Mouse (Mus musculus) CD4-positive helper T cell, adult 2 months (primary cell): ENCODE data around the gene Dock4.
A peak's percentile ranks its signal among the peaks of the same experiment; 100 is the strongest.

Source experiments
- DNase-seq: peaks from one replicate; pipeline ENCODE4 v3.0.0-alpha.2; 2012; ENCODE audit warnings: low read depth, missing footprints, low spot score

The Dock4 gene

DNA sequence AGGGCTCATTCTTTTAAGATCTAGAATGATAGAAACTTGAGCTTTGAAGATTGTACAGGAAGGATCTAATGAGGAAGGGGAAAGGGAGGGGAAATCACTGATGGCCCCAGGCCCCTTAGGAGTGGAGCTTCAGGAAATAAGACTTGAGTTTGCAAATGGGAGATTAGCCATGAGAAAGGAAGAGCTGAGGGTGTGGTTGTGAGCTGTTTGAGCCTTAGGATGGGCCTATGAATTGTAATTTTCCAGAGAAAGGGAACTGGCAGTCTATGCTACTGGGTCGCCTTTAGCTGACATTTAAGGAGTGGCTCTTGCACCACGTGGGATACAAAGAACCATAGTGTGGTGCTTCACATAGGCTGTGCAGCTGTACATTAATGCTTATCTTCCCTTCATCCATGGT lies 208.6 kb downstream of the Dock4 start:
- DNase-seq: no peak

DNA sequence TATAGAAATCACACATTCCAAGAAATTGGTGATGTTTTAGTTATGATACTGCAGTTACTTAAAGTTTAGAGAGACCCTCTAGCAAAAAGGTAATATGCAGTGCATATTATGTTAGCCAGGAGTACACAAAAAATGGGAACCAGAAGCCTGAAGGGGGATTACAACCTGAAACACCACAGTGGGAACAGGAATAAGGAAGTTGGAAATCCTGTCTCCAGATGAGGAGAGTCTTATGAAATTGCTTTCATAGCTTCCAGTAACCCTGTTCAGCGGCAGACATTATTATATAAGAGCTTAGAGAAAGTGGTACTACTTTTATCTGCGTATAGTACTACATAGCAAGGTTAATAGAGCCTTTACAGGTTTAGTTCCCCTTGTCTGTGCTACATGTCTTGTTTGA lies 210.1 kb downstream of the Dock4 start:
- no peak for DNase-seq

DNA sequence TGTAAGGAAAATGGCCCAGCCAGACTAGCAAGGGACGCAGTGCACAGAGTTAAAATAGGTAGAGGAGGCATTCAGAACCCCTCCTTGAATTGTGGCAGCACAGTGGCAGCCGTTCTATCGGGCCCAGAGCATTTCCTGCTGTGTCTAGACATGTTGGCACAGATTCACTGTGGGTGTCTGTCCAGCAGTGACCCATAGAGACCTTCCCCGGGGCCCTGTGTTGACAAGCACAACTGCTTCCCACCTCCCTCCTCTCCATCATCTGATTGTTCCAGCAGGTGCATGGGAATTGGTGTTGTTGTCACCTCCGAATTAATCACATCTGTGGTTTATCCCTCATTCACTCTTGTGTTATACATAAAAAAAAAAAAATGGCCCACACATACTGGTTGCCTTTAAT lies 210.7 kb downstream of the Dock4 start:
- no peak for DNase-seq

DNA sequence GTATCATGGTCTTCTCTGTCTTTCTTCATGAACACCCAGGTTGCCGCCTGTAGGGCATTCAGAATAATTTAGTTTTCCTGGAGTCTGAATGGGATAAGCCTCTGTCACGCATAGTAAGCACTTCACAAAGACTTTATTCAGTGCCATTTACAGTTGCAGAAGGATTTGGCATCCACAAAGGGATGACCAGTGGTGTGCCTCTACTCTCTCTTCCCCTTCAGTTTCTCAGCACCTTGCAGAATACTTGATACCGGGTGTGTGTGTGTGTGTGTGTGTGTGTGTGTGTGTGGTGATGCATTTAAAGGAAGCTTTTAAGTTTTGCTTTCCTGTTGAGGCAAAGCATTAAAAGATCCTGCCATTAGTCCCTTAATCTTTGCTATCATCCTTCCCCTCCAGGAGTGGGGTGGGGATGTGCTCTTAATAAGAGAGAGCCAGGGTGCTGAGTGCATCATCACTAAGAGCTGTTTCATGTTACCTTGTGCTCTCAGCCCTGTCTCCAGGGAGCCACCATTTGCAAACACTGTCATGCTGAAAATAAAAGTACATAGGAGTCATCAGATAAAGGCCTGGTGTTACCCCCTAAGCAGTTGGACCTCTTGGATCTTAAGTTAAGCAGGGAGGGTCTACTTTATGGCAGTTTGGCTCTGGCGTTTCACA lies 211.6 kb downstream of the Dock4 start:
- no peak for DNase-seq

DNA sequence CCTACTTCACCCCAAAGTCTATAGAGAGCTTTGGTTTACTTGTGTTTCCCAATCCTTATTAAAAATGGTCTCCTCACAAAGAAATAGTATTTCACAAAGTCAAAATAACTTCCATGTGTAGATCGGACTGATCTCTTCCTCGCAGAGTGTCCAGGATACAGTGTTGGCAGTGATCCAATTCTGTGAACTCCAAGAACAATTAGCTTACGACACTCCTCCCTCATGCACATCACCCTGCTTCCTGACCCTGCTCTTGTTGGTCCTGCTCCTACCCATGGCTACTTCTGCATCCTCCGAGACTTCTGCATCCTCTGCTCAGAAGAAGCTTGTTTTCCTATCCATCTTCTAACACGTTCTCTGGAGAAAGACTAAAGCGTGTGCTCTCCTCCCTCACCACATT lies 213.9 kb downstream of the Dock4 start:
- no peak for DNase-seq

DNA sequence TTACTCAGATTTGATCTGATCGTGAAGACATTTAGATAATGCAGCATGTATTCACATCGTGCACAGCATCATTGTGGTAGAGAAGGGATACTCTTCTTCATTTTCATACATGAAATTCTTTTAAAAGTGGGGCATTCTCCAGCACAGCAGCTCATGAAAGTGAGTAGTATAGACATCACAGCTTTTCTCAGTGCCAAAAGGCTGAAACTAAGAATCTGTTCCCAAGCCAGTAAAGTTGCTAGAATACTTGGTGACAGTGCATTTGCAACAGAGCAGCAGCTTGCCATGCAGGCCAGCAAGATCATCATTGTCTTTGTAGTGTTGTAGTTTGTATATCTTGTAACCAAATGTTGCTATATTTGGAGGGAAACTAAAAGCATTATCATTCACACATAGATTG lies 223.7 kb downstream of the Dock4 start:
- no peak for DNase-seq

DNA sequence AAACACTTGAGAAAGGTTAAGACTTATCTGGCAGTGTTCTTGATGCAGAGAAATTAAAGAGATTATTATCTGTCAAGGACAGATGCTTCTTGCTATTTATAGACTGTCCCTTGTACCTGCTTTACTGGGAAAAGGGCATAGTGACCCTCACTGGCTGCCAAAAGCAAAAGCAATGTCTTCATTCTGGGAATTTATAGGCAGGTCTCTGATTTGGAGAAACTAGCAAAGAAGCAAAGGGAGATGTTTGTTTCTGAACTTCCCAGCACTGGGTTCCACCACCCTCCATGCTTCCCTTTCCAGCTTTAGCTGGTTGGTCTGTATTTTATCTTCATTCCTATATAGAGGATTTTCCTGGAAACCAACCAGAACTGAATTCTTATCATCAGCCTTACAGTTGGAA lies 225.0 kb downstream of the Dock4 start:
- no peak for DNase-seq

DNA sequence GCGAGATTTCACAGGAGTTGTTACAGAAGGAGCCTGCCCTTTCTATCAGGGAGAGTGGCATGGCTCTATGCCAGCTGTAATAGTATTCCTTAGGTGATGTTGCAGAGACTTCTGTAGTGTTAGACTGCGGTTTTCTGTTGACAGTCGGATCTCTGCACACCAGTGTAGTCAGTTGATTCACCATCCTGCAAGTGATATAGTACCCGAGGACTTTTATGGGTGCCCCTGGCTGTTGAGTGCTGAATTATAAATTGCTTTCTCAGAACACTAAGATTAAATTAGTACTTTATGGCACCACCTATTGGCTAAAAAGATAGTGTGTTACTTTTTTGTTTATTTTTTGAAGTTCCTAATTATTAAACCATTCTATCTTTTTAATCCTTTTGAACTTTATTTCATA lies 234.0 kb downstream of the Dock4 start:
- DNase-seq: no peak

DNA sequence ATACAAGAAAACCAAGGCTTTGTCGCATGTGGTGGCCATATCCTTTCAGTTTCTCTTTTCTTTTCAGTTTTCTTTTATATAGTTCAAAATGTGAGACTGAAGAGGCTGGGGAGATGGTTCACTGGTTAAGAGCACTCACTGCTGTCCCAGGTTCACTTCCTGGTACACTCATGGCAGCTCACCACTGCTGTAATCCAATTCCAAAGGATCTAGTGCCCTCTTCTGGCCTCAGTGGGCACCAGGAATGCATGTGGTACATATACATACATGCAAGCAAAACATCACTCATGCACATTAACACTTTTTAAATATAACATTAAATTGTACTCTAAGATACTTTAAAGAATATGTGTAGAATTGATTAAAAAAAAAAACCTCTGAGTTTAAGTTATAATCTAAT lies 234.8 kb downstream of the Dock4 start:
- DNase-seq: peak; percentile 53

DNA sequence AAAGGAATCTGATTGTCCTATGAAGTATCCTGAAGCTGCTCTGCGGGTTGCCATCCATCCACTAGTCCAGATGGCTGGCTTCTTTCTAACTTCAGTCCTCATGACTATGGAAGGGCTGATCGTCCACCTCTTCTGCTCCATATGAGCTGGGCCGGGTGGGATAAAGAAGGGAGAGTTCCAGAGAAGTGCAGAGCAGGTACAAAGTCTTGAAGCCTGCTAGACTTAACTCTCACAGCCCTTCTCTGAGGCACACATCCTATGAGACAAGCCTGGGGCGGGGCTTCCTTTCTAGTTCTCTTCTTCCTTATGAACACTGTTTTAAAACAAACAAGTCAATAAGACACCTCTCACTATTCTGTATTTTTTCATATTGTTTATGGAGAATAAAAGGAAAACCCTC lies 245.7 kb downstream of the Dock4 start:
- DNase-seq: no peak

DNA sequence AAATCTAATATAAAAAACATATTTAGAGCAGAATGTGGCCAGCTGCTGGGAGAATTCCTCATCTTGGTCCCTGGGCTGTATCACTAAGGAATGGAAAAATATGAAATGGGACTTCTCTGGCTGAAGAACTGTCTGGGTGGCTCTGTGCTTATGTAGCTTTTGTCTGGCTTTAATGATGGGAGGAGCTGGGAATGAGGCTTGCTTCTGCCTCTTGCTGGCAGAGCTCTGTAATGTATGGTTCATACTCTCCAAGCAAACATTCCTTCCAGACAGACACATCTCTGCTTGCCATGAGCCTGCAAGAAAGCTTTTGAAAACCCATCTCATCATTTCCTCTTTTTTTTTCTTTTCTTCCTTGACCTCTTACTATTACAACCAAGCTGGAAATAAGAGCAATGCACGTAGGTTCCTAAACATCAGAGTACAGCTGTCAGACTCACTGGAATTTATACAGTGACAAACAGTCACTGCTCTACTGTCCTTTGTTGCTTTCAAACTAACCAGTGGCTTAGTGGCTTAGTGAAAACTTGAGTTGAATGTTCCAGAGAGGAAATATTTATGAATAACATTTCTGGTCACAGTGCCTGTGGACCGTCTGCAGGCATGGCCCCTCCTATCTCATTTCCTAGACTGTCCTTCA lies 248.4 kb downstream of the Dock4 start:
- no peak for DNase-seq

DNA sequence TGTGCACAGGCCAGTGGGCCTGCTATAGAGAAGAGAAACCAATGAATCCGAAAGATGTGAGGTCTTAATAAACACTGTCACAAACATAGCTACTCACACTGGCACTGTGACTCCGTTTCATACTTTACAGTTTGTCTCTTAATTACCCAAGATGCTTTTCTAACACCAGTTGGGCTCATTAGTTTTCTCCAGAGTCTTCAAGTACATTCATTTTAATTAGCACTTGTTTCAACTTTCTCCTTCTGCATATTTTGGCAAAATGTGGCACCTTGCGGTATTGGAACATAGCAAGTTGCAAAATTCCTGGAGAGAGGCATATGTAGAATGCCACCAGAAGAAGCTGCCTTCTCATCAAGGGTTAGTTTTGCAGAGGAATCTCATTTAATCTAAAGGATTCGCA lies 252.6 kb downstream of the Dock4 start:
- no peak for DNase-seq

DNA sequence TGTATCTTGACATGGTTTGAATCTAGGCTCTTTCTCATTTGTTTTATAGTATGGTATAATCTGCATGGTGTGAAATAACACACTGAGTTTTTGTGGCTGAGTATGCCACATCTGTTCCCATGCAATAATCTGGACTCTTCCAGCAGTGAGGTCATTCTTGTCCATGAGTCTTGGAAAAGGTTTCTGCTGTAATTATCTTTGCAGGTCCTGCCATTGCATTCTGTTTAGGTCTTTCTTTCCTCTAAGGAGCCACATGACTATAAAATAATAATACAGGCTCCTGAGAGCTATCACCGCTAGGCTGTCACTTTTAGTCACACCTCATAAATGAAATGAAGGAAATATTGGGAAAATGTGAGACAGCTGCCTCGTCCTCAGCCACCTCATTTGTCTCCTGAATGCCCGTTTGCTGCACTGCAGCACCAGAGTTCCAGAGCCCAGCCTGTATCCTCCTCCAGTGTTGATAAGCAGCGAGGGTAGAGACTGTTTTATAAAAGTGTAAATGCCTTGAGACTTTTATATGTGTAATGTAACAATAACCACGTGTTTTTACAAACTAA lies 256.6 kb downstream of the Dock4 start:
- DNase-seq: no peak

DNA sequence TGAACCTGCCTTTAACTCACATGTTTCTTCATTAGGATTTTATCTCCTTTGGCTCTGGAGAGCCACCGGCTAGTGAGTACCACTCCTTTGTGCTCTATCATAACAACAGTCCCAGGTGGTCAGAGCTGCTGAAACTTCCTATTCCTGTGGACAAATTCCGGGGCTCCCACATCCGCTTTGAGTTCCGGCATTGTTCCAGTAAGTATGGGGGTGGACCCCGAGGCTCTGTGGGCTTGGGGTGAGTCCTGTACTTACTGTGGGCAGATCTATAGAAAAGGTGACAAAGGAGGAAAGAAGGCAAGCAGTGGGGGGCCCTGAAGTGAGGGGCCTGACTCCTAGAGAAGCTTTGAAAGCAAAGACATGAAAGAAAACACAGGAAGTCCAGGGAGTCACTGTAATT lies 258.5 kb downstream of the Dock4 start:
- no peak for DNase-seq

DNA sequence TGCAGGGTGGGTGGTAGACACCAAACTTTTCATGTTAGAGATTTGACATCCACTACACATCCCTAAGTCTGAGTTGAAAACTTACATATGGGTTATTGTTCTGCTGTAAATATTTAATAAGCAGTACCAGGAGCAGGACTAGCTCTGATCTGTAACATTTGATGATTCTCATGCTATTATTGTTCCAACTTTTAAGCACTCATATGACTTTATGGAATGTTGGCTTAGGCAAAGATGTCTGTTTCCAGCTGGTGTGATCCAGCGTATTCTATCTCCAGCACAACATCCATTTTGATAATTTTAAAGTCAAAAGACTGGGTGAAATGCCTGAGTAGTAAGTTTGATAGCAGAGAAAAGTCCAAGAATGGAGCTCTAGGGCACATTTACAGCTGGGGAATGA lies 261.4 kb downstream of the Dock4 start:
- no peak for DNase-seq

DNA sequence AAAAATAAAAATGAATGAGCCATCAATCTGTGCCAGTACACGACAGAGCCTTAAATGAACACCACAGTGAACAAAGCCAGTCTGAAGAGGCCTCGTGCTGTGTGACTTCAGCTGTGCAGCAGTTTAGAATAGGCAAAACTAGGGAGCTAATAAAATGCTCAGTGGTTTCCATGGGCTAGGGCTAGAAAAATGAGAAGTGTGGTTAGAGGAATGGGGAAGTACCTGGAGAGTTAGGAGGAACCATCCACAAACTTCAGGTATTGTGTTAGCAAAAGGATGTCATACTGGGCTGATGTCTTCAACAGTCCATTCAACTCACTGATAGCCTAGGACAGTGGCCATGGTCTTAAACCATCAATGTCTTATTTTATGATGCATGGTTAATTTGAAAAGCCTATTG lies 263.3 kb downstream of the Dock4 start:
- no peak for DNase-seq

DNA sequence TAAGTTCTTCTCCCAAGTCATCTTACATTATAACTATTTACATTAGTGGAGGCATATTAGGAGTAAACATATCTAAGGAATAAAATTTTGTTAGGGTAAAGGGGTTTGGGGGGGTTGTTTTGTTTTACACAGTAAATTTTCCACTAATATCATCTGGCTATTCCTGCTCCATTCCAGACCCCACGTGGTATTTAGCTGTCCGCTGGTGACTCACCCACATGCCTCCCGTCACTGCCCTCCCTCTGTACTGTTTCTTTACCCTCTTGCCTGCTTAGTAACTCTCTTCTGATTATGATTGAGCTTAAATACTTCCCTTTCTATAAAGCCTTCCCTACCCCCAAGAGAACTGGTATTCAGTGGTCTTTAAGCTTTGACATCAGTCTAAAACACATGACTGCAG lies 266.5 kb downstream of the Dock4 start:
- no peak for DNase-seq

DNA sequence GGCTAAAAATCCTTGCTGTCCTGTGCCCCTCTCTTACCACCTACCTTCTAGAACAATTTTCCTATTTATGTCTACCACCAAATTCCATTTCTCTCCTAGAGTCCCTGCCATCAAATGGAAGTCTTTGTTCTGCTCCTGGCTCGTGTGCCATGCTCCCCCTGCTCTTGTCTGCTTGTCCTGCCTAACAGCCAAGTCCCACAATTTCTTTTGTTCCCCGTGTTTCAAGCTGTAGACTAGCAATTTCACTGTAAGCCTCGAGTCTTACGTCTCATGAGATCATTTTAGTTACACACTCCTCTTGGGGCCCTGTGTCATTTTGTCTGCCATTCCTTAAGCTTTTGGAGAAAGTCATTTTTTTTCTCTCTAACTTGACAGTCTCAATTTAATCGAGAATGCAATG lies 268.5 kb downstream of the Dock4 start:
- no peak for DNase-seq

DNA sequence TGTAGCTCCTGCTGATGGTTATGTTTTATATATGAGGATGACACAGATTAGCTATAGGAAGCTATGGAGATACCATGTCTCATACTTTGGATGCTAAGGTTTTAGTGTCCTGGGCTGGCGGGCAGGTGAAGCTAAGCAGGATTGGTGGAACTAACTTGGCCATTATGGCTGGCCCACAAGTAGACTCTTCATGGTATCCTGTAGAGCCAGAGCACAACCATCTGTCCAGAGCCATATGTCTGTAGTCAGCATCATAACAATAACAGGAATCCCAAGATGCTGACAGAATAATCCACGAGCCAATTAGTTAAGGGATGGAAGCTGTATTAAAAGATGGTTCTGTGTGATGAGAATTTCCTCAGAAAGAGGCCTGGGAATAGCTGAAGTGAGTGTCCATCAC lies 269.4 kb downstream of the Dock4 start:
- DNase-seq: no peak

DNA sequence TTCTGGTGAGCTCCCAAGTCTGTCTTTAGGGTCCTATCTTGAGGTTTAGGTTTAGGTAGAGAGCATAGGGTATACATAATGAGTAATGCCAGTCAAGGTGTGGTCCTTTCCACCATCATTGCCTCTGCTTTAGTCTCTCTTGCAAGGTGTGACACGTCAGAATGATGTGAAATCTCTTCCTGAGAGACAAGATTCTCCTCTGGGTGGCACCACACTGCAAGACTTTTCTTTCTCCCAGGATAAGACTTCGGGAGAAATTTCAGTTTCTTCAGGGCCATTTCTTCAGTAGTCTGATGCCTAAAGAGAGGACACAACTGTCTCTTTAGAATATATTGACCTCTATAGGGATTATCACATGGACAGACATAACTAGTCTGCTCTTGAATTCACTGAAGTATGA lies 282.6 kb downstream of the Dock4 start:
- no peak for DNase-seq

DNA sequence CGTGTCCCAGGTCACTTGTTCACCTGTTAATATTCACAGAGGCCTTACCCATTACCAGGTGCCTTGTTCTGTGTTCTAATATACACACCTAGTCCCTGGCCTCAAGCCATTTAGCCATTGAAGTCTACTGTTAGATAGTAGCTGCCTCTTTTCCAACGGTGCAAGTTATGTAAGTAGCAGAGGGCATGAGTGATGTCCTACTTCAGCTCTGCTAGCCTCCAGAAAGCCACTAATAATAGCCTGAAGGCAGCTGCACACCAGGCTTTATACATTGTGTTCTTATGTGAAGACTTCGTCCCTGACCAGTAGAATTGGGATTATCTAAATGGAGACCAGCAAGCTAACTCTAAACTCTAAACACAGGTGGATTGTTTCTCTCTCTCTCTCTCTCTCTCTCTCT lies 285.0 kb downstream of the Dock4 start:
- no peak for DNase-seq

DNA sequence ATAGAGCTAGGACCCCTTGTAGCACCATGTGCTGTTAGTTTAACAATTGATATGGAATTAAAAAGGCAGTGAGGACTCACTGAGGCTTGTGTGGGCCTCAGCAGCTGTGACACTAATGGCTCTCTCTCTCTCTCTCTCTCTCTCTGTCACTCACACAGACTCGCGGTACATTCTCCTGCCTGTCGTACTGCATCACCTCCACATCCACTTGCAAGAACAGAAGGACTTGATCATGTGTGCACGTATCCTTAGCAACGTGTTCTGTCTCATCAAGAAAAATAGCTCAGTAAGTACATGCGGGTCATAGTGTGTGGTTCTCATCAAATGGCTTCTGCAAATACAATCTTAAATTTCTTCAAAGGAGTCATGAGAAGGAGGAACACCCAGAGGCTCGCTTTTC lies 299.7 kb downstream of the Dock4 start:
- DNase-seq: no peak

DNA sequence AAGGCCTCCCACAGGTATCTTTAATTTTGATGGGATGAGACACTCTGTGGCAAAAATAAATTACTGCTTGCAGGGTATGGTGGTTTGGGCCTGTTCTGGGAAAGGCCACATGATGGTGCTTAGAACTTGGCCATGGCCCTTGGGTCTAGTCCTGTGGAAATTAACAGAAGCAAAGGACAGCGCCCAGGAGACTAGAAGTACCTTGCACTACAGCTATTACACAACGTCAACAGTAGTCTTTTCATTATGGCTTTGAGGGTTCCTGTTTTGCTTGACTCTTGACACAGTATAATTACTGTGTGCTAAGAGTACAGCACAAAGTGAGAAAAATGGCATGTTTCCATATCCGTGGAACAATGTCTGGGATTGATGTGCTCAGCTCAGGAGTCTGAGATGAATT lies 300.3 kb downstream of the Dock4 start:
- DNase-seq: no peak

DNA sequence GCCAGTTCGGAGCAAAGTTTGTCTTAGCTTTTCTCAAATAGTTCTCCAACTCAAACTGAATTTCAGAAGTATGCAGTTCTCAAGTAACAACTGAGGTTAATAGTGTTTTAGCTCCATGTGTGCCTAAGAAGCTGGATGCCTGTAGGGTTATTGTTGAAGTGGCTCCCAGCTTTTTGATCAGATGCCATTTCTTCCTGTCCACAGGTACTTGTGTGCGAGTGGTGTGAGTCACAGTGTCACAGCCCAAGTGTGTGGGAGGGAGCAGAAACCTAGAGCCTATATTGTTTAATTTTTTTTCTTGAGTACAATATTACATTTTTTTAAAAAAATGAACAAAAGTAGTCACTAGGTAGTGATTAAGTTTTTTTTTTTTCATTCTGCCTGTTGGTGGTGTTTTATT lies 313.5 kb downstream of the Dock4 start:
- no peak for DNase-seq
